Mouse (Mus musculus): ENCODE results near the gene Gm20896. TPM values are rescaled to one million over a fixed set of nuclear protein-coding genes. Genes with fewer than 3 reads are reported as not detected.
"Not testable (repeated sequence)": the region's sequence is repeated elsewhere in the genome, so short reads cannot be mapped to it uniquely, and the experiment has no call there.

The Gm20896 gene
- polyA plus RNA-seq (2012), result not detected in 2 replicates

GRCm38 (mm10) chrY:35921426-35921825 lies at the start of gene Gm20896:
Gm20896 (minus strand) TSS chrY:35921526.
- not testable (repeated sequence) for H3K9me3 ChIP-seq (ENCODE audit: control insufficient read depth, low read length); H3K4me1 ChIP-seq (ENCODE audit: control insufficient read depth)

More at GRCm38 (mm10) chrY:35921426-35921825, at the start of gene Gm20896:
- not testable (repeated sequence) for H3K4me3 ChIP-seq (replicated peaks); H3K36me3 ChIP-seq (ENCODE audit: control insufficient read depth); H3K27me3 ChIP-seq (ENCODE audit: control insufficient read depth)
